Comparison of ENCODE assay signal across 8 mouse cellular contexts in the genomic region with DNA sequence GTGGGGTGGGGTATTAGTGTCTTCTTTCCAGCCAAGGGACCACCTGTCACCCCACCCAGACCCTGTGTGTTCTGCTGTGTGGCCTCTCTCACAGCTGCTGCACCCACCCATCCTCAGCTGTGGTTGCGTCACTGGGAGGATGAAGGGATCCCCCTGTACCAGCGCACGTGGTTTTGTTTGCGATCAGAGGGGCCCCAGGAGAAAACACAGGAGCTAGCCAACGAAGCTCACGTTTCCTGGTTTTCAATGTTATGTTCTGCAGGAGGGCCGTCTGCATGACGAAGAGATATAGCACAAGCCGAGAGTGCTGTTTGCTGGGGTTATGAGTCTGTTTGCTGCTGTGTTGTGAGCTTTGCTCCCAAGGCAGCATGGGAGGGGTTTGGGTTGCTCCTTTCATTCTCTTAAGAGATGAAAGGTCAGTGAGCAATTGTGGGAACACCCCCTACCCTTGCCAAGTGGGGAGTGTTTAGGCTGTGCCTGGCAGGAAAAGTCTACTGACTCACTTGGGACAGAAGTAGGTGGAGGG.
DNase-seq lines count a peak whose midpoint lies in the region; ATAC-seq lines count a peak whose summit lies in the region.

No protein-coding gene starts in this region.

- H3K4me3 ChIP-seq in embryonic facial prominence, embryonic 12.5 days = no peak overlapping the region

- WGBS in embryonic facial prominence, embryonic 12.5 days = 19% methylated on average over 9 of the region's 9 CpGs

- H3K27ac ChIP-seq in embryonic facial prominence, embryonic 12.5 days = no peak overlapping the region

- H3K4me2 ChIP-seq in embryonic facial prominence, embryonic 12.5 days (replicated peaks) = peak overlapping the region; percentile 14; the same call in 1 of the 2 replicates

- H3K27me3 ChIP-seq in embryonic facial prominence, embryonic 12.5 days = no peaks in the 10 kb centered on the region

- intact Hi-C loops in heart, postnatal 14 days (cut with DNase I) = no loop called here

- peak; percentile 19 for DNase-seq in embryo, embryonic 10 days (ENCODE audit: low spot score)
- no peak for DNase-seq in embryo, embryonic 10.5 days (ENCODE audit: low spot score)
- DNase-seq in heart, postnatal 14 days = peak; percentile 11 to 16
- peak; percentile 63 to 71 for DNase-seq in kidney, postnatal 36 days
- peak; percentile 32 to 39 for DNase-seq in urinary bladder, postnatal 36 days (ENCODE audit: low spot score in 2 of 2)
- no peak for DNase-seq in spleen, adult 12 weeks (ENCODE audit: low spot score)
- no peak for DNase-seq in layer of hippocampus, postnatal 25 days (ENCODE audit: extremely low spot score in 1 of 2, low spot score in 1 of 2)

- no peaks in the 10 kb centered on the region for H3K9me3 ChIP-seq in embryonic facial prominence, embryonic 12.5 days

- H3K36me3 ChIP-seq in embryonic facial prominence, embryonic 12.5 days = no peaks in the 10 kb centered on the region

- peak; percentile 47; the same call in 1 of the 2 replicates for ATAC-seq in embryonic facial prominence, embryonic 12.5 days (ENCODE audit: insufficient number of reproducible peaks, insufficient read depth, low FRiP score, low TSS enrichment)

- H3K4me1 ChIP-seq in embryonic facial prominence, embryonic 12.5 days = 0 out of 2 replicates have a peak, but pooled peaks cover 9% of the 10 kb centered on the region

- H3K9ac ChIP-seq in embryonic facial prominence, embryonic 12.5 days = no peak overlapping the region

Comparison
In these comparisons a context has a peak if more than half of its experiments do, and no peak if none do; other contexts are left out.
1. DNase-seq: peak in embryo, embryonic 10 days (single experiment), heart, postnatal 14 days (2 of 2), kidney, postnatal 36 days (2 of 2) and urinary bladder, postnatal 36 days (2 of 2); none in embryo, embryonic 10.5 days (single experiment), spleen, adult 12 weeks (single experiment) and layer of hippocampus, postnatal 25 days (0 of 2).